Mouse (Mus musculus) c-Kit-positive CD71-positive TER-119-negative erythroid progenitor cells, embryonic 14.5 days (primary cell): ENCODE results near the gene Mrps25.

ENCODE experiments used
- DNase-seq: peaks from one replicate; pipeline ENCODE4 v3.0.0-alpha.2; 2013; ENCODE audit warnings: low read depth

Gene Mrps25

GRCm38 (mm10) chr6:92183621-92184131, at the start of gene Mrps25:
Gene Mrps25 (minus strand): TSS chr6:92184033.
- DNase-seq = peak; percentile 63

- DNase-seq = no peak
Observed at GRCm38 (mm10) chr6:92231762-92232161, 47.9 kb upstream of the Mrps25 start.

GRCm38 (mm10) chr6:92231356-92231755, 47.5 kb upstream of the Mrps25 start:
- no peak for DNase-seq

GRCm38 (mm10) chr6:92229586-92229985, 45.8 kb upstream of the Mrps25 start:
- no peak for DNase-seq

- no peak for DNase-seq
Observed at GRCm38 (mm10) chr6:92229103-92229502, 45.3 kb upstream of the Mrps25 start.

- DNase-seq = no peak
Observed at GRCm38 (mm10) chr6:92224981-92225380, 41.1 kb upstream of the Mrps25 start.

GRCm38 (mm10) chr6:92222021-92222420, 38.2 kb upstream of the Mrps25 start:
- DNase-seq = no peak

GRCm38 (mm10) chr6:92221604-92222003, 37.8 kb upstream of the Mrps25 start:
- DNase-seq = no peak

- DNase-seq = no peak
Observed at GRCm38 (mm10) chr6:92219445-92219844, 35.6 kb upstream of the Mrps25 start.

- peak; percentile 90 for DNase-seq
Observed at GRCm38 (mm10) chr6:92214773-92215449, 31.1 kb upstream of the Mrps25 start, which contains the start of gene Rbsn. Gene Rbsn (minus strand): TSS chr6:92214925.

- DNase-seq = peak; percentile 22
Observed at GRCm38 (mm10) chr6:92214055-92214772, 30.4 kb upstream of the Mrps25 start.

- no peak for DNase-seq
Observed at GRCm38 (mm10) chr6:92199414-92199813, 15.6 kb upstream of the Mrps25 start.

- peak; percentile 35 for DNase-seq
Observed at GRCm38 (mm10) chr6:92184178-92184577, 345 bp upstream of the Mrps25 start.

GRCm38 (mm10) chr6:92176450-92176849, 7.4 kb downstream of the Mrps25 start:
- no peak for DNase-seq

- DNase-seq = no peak
Observed at GRCm38 (mm10) chr6:92162724-92163123, 21.1 kb downstream of the Mrps25 start.

- no peak for DNase-seq
Observed at GRCm38 (mm10) chr6:92158801-92159200, 25.0 kb downstream of the Mrps25 start.

- DNase-seq = no peak
Observed at GRCm38 (mm10) chr6:92153774-92154173, 30.1 kb downstream of the Mrps25 start.

- DNase-seq = no peak
Observed at GRCm38 (mm10) chr6:92145881-92146280, 38.0 kb downstream of the Mrps25 start.

- DNase-seq = no peak
Observed at GRCm38 (mm10) chr6:92136356-92136755, 47.5 kb downstream of the Mrps25 start.

GRCm38 (mm10) chr6:92133617-92134016, 50.2 kb downstream of the Mrps25 start:
- no peak for DNase-seq

GRCm38 (mm10) chr6:92132021-92132911, 51.6 kb downstream of the Mrps25 start:
- peak; percentile 6 for DNase-seq

GRCm38 (mm10) chr6:92131456-92131855, 52.4 kb downstream of the Mrps25 start:
- DNase-seq = no peak
